Mouse (Mus musculus): ENCODE data around the gene Ice1.

Gene Ice1

GRCm38 (mm10) chr13:70641381-70641780, 3.9 kb upstream of the Ice1 start:
- DNase-seq (ENCODE audit: inconsistent age in 2 of 2, low spot score in 1 of 2), result peak in 1 of 2 experiments; percentile 56

- peak in 1 of 2 experiments; percentile 51 for DNase-seq (ENCODE audit: inconsistent age in 2 of 2, low spot score in 1 of 2)
Observed at GRCm38 (mm10) chr13:70639639-70640038, 2.2 kb upstream of the Ice1 start.

- peak; percentile 96 to 99 for DNase-seq (ENCODE audit: inconsistent age in 2 of 2, low spot score in 1 of 2)
Observed at GRCm38 (mm10) chr13:70637662-70638291, 343 bp upstream of the Ice1 start.

GRCm38 (mm10) chr13:70636706-70637105, 728 bp downstream of the Ice1 start:
- DNase-seq (ENCODE audit: inconsistent age in 2 of 2, low spot score in 1 of 2), result peak in 1 of 2 experiments; percentile 35

- DNase-seq (ENCODE audit: inconsistent age in 2 of 2, low spot score in 1 of 2), result no peak
Observed at GRCm38 (mm10) chr13:70635591-70635990, 1.8 kb downstream of the Ice1 start.

GRCm38 (mm10) chr13:70626416-70626815, 11.0 kb downstream of the Ice1 start:
- DNase-seq (ENCODE audit: inconsistent age in 2 of 2, low spot score in 1 of 2), result no peak

GRCm38 (mm10) chr13:70625665-70626064, 11.8 kb downstream of the Ice1 start:
- DNase-seq (ENCODE audit: inconsistent age in 2 of 2, low spot score in 1 of 2), result no peak

GRCm38 (mm10) chr13:70624445-70624844, 13.0 kb downstream of the Ice1 start:
- DNase-seq (ENCODE audit: inconsistent age in 2 of 2, low spot score in 1 of 2), result no peak

GRCm38 (mm10) chr13:70622461-70623057, 14.9 kb downstream of the Ice1 start:
- DNase-seq (ENCODE audit: inconsistent age in 2 of 2, low spot score in 1 of 2), result no peak

- no peak for DNase-seq (ENCODE audit: inconsistent age in 2 of 2, low spot score in 1 of 2)
Observed at GRCm38 (mm10) chr13:70621509-70621908, 15.9 kb downstream of the Ice1 start.

GRCm38 (mm10) chr13:70612837-70613236, 24.6 kb downstream of the Ice1 start:
- DNase-seq (ENCODE audit: inconsistent age in 2 of 2, low spot score in 1 of 2), result no peak

GRCm38 (mm10) chr13:70610431-70611420, 26.7 kb downstream of the Ice1 start:
- DNase-seq (ENCODE audit: inconsistent age in 2 of 2, low spot score in 1 of 2), result peak; percentile 52 to 85

- DNase-seq (ENCODE audit: inconsistent age in 2 of 2, low spot score in 1 of 2), result no peak
Observed at GRCm38 (mm10) chr13:70609632-70610031, 27.8 kb downstream of the Ice1 start.

- no peak for DNase-seq (ENCODE audit: inconsistent age in 2 of 2, low spot score in 1 of 2)
Observed at GRCm38 (mm10) chr13:70605366-70605765, 32.1 kb downstream of the Ice1 start.

- peak in 1 of 2 experiments; percentile 48 for DNase-seq (ENCODE audit: inconsistent age in 2 of 2, low spot score in 1 of 2)
Observed at GRCm38 (mm10) chr13:70604723-70605122, 32.7 kb downstream of the Ice1 start.

- no peak for DNase-seq (ENCODE audit: inconsistent age in 2 of 2, low spot score in 1 of 2)
Observed at GRCm38 (mm10) chr13:70601566-70601965, 35.9 kb downstream of the Ice1 start.

- no peak for DNase-seq (ENCODE audit: inconsistent age in 2 of 2, low spot score in 1 of 2)
Observed at GRCm38 (mm10) chr13:70599964-70600619, 37.3 kb downstream of the Ice1 start.

- DNase-seq (ENCODE audit: inconsistent age in 2 of 2, low spot score in 1 of 2), result no peak
Observed at GRCm38 (mm10) chr13:70598941-70599340, 38.5 kb downstream of the Ice1 start.

GRCm38 (mm10) chr13:70596901-70597300, 40.5 kb downstream of the Ice1 start:
- DNase-seq (ENCODE audit: inconsistent age in 2 of 2, low spot score in 1 of 2), result peak in 1 of 2 experiments; percentile 69

GRCm38 (mm10) chr13:70590248-70590762, 47.1 kb downstream of the Ice1 start:
- DNase-seq (ENCODE audit: inconsistent age in 2 of 2, low spot score in 1 of 2), result peak; percentile 40 to 84

- DNase-seq (ENCODE audit: inconsistent age in 2 of 2, low spot score in 1 of 2), result peak; percentile 31 to 75
Observed at GRCm38 (mm10) chr13:70586969-70587368, 50.5 kb downstream of the Ice1 start.
